21 mouse cellular contexts compared by ENCODE assay signal in the genomic region with DNA sequence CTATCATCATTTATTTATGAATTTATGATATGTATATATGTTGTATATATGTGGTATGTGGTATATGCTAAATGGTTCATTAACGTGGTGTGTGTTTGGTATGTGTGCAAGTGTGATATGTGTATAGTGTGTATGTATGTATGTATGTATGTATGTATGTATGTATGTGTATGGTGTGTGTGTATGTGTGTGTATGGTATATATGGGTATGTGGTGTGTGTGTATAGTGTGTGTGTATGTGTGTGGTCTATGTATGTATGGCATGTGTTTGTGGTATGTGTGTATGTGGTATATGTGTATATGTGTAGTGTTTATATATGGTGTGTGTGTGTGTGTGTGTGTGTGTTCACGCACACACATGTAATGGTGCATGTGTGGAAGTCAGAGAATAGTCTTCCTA.
"Had no signal": no experiment of that assay in that cellular context is flagged by ENCODE, and none has a peak within 500 bp of the region (broad histone marks: within the 10 kb centered on the region; RNA-seq: fewer than 3 reads in every experiment).

No protein-coding gene starts in this region.

- H3K4me1 ChIP-seq: liver, embryonic 13.5 days; liver, embryonic 15.5 days; lung, embryonic 15.5 days; midbrain, embryonic 15.5 days; neural tube, embryonic 12.5 days had no signal

- DNase-seq: liver, embryonic 13.5 days; liver, postnatal 0 days; lung, adult 2 months; lung, postnatal 14 days; lung, postnatal 36 days; retina, postnatal 1 day; right cerebral cortex, adult 18-20 months; right cerebral cortex, postnatal 25 days; right cerebral cortex, postnatal 4 days; spleen, adult 18-20 months; thymus, adult 18-20 months; thymus, postnatal 14 days; thymus, postnatal 36 days had no signal

- H3K9ac ChIP-seq: liver, embryonic 13.5 days; liver, embryonic 15.5 days; liver, postnatal 0 days; lung, embryonic 15.5 days; midbrain, embryonic 15.5 days; neural tube, embryonic 12.5 days had no signal

- H3K27ac ChIP-seq: liver, embryonic 13.5 days; liver, embryonic 15.5 days; lung, embryonic 15.5 days; macrophage; midbrain, embryonic 15.5 days; neural tube, embryonic 12.5 days had no signal

- H3K27me3 ChIP-seq: liver, embryonic 13.5 days; liver, embryonic 15.5 days; lung, embryonic 15.5 days; midbrain, embryonic 15.5 days; neural tube, embryonic 12.5 days had no signal

- H3K36me3 ChIP-seq: liver, embryonic 13.5 days; liver, embryonic 15.5 days; lung, embryonic 15.5 days; midbrain, embryonic 15.5 days; neural tube, embryonic 12.5 days had no signal

- H3K4me2 ChIP-seq: liver, embryonic 11.5 days; liver, embryonic 13.5 days; liver, embryonic 15.5 days; lung, embryonic 15.5 days; midbrain, embryonic 15.5 days; neural tube, embryonic 12.5 days had no signal

- ATAC-seq: liver, postnatal 0 days; lung, postnatal 0 days; midbrain, embryonic 15.5 days had no signal

- H3K9me3 ChIP-seq: liver, embryonic 13.5 days; liver, embryonic 15.5 days; lung, embryonic 15.5 days; midbrain, embryonic 15.5 days; neural tube, embryonic 12.5 days had no signal

- H3K4me3 ChIP-seq: liver, embryonic 13.5 days; liver, embryonic 15.5 days; lung, embryonic 15.5 days; midbrain, embryonic 15.5 days; myocyte; neural tube, embryonic 12.5 days had no signal
